Mouse (Mus musculus) gastrocnemius, postnatal 10 days (tissue): ENCODE measurements around the gene Spsb2. TPM values are rescaled to one million over a fixed set of nuclear protein-coding genes. Genes with fewer than 3 reads are reported as not detected.

Source experiments
- DNase-seq: peaks from one replicate; pipeline ENCODE4 v3.0.0; 2021; ENCODE audit warnings: mixed read lengths
- total RNA-seq, 2 experiments: library from RNA; stranded (reverse); gene quantifications; 2 replicates each; pipeline ENCODE4 v1.2.3; 2021

Spsb2 gene
- total RNA-seq, 2 experiments from 2014 or later, result 3.5 to 6.5 TPM

DNA sequence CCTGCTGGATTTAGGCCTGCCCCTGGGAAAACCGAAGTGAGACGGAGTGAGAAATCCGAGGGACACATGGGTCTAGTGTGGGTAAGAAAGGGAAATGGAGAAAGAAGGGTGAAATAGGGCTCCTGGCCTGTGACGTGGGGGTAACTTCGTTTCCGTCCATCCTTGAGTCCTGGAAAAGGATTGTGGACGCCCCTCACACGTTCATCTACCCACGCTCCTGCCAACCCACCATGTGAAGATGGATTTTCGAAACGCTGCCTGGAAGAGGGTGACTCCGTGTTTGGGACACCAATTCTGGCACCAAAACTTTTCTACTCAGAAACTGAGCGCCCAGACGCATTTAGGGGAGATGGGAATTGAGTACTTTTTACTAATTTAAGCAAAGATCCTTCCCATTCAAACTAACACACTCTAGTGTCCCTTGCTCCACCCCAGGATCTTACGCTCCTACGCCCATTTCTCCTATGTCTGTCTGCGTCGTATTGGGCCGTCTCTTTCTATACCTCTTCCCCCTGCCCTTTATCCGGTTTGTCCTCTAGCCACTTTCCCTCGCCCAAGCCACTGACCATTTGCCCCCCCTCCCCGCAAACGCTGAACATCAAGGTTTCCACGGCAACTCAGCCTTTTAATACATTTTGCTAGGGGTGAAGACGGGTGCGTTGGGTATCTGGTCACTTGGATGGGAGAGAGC lies 49.5 kb downstream of the Spsb2 start:
- no peak for DNase-seq

- DNase-seq, result no peak
Observed at GRCm38 (mm10) chr6:124858561-124859318, 50.3 kb downstream of the Spsb2 start.

DNA sequence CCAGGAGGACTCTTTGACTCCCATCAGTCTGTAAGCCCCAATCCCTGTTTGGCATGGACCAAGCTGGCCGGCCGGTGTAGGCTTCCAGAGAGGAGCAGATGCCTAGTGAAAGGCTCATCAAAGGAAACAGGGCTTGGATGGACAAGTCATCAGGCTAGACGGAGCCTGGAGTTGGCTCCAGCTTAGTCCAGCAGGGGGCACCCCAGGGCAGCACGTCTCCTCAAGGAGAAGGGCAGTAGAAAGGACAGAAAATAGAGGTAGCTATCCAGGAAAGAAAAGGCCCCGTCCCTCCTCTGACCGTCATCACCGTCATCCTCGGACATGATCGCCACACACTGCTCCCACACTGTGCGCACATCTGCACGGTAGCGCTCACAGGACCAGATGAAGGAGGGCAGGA lies 51.3 kb downstream of the Spsb2 start:
- DNase-seq, result peak; percentile 96

Other genes starting within 250 kb of the Spsb2 start
- gene C1rb, start 238.4 kb upstream of the Spsb2 start, total RNA-seq, result 1 to 10 TPM; 1.9 to 2.0 TPM
- 1 to 10 TPM in 1 of 2 experiments, under 1 TPM in 1; 0.68 to 1.1 TPM for gene C1s2, start 172.6 kb upstream of the Spsb2 start, total RNA-seq
- 10 to 100 TPM; 28.2 to 41.3 TPM for gene Lpcat3, start 145.6 kb upstream of the Spsb2 start, total RNA-seq
- gene Emg1, start 96.5 kb upstream of the Spsb2 start, total RNA-seq, result 10 to 100 TPM; 61.0 to 62.5 TPM
- 100 to 1,000 TPM; 205 to 206 TPM for gene Phb2, start 96.3 kb upstream of the Spsb2 start, total RNA-seq
- 1 to 10 TPM; 1.8 to 3.8 TPM for gene Ptpn6, start 69.9 kb upstream of the Spsb2 start, total RNA-seq
- gene Grcc10, start 67.3 kb upstream of the Spsb2 start, total RNA-seq, result 100 to 1,000 TPM; 213 to 226 TPM
- gene Gm45234, start 52.6 kb upstream of the Spsb2 start, total RNA-seq, result not detected
- 10 to 100 TPM; 37.6 to 46.7 TPM for gene Atn1, start 52.1 kb upstream of the Spsb2 start, total RNA-seq
- 1 to 10 TPM; 2.9 to 6.5 TPM for gene Eno2, start 39.0 kb upstream of the Spsb2 start, total RNA-seq
- not detected for gene Lrrc23, start 28.9 kb upstream of the Spsb2 start, total RNA-seq
- 1,000 to 10,000 TPM; 2,520 to 2,805 TPM for gene Tpi1, start 5.6 kb downstream of the Spsb2 start, total RNA-seq
- 10 to 100 TPM; 66.2 to 66.4 TPM for gene Usp5, start 20.8 kb downstream of the Spsb2 start, total RNA-seq
- gene Cdca3, start 20.9 kb downstream of the Spsb2 start, total RNA-seq, result 10 to 100 TPM; 13.5 to 14.3 TPM
- gene Gnb3, start 31.6 kb downstream of the Spsb2 start, total RNA-seq, result 1 to 10 TPM; 8.4 to 9.4 TPM
- 10 to 100 TPM; 33.3 to 41.5 TPM for gene P3h3, start 49.1 kb downstream of the Spsb2 start, total RNA-seq
- 1 to 10 TPM in 1 of 2 experiments, under 1 TPM in 1; 0.38 to 1.1 TPM for gene Gpr162, start 55.3 kb downstream of the Spsb2 start, total RNA-seq
- gene Cd4, start 79.6 kb downstream of the Spsb2 start, total RNA-seq, result 1 to 10 TPM in 1 of 2 experiments, under 1 TPM in 1; 0.61 to 2.1 TPM
- gene Lag3, start 103.0 kb downstream of the Spsb2 start, total RNA-seq, result under 1 TPM; 0.56 to 0.68 TPM
- gene Ptms, start 111.4 kb downstream of the Spsb2 start, total RNA-seq, result 100 to 1,000 TPM; 273 to 298 TPM
- 100 to 1,000 TPM; 252 to 255 TPM for gene Mlf2, start 122.7 kb downstream of the Spsb2 start, total RNA-seq
- 100 to 1,000 TPM in 1 of 2 experiments, 10 to 100 TPM in 1; 99.9 to 105 TPM for gene Cops7a, start 156.9 kb downstream of the Spsb2 start, total RNA-seq
- gene Pianp, start 188.0 kb downstream of the Spsb2 start, total RNA-seq, result under 1 TPM; 0.61 TPM
- 10 to 100 TPM; 21.9 to 27.4 TPM for gene Zfp384, start 200.5 kb downstream of the Spsb2 start, total RNA-seq
- gene Ing4, start 231.1 kb downstream of the Spsb2 start, total RNA-seq, result 10 to 100 TPM; 33.4 to 42.7 TPM
- 1 to 10 TPM; 2.7 to 4.7 TPM for gene Acrbp, start 241.0 kb downstream of the Spsb2 start, total RNA-seq